Mouse (Mus musculus) brown adipose tissue, adult 24 weeks (tissue): Measurements from ENCODE around the gene Cmtr1. TPM values are rescaled to one million over a fixed set of nuclear protein-coding genes. Genes with fewer than 3 reads are reported as not detected.
"Not testable (repeated sequence)": the region's sequence is repeated elsewhere in the genome, so short reads cannot be mapped to it uniquely, and the experiment has no call there.

Experiments
- H3K27ac ChIP-seq: fragments of 200-500 bp; replicated peaks from 2 replicates; pipeline ENCODE4 v1.5.1; 2012; ENCODE audit warnings: low read depth, mild to moderate bottlenecking, low read length
- H3K4me1 ChIP-seq: fragments of 200-500 bp; 2 replicates; pipeline ENCODE4 v1.6.1; 2012; ENCODE audit warnings: low read length, mixed read lengths; ENCODE audit not compliant: control insufficient read depth, insufficient read depth, insufficient read length
- H3K4me3 ChIP-seq: fragments of 200-500 bp; 2 replicates; pipeline ENCODE4 v1.5.1; 2012; ENCODE audit warnings: low read depth, mild to moderate bottlenecking, low read length, moderate library complexity; ENCODE audit not compliant: insufficient read depth
- polyA plus RNA-seq: library from polyadenylated mRNA; stranded (reverse); fragments of >200 nt; gene quantifications from 2 replicates; pipeline ENCODE4 v1.2.4, GENCODE M21; 2012; ENCODE audit not compliant: missing spikeins, insufficient read depth, insufficient read length

Gene Cmtr1
- polyA plus RNA-seq, 1 experiment, result 27.6 TPM

- Histone ChIP-seq H3K4me3 (no peak overlapping the region), H3K27ac (no peak overlapping the region), H3K4me1 (peaks cover 4% of the 10 kb centered on the region)
These were observed 46.7 kb downstream of the Cmtr1 start for GRCm38 (mm10) chr17:29706981-29707545.

DNA sequence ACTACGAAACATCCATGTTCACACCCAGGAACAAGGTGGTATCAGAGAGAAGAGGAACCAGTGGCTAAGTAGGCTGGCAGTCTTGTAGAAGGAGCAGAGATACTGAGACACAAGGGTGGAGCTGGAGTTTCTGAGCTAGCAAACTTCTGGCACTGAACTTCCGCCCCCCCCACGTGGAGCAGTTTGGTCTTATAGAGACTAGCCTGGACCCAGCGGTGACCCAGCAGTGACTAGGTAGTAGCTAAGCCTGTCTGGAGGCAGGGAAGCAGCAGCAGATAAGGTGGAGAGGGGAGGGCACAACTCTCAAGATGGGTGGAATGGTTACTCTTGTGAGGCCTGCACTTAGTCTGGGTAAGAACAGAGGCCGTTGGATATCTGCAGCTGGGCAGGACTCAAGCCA lies 48.4 kb downstream of the Cmtr1 start:
- Histone ChIP-seq H3K4me3 (no peak overlapping the region), H3K4me1 (peaks cover 4% of the 10 kb centered on the region), H3K27ac (no peak overlapping the region)

DNA sequence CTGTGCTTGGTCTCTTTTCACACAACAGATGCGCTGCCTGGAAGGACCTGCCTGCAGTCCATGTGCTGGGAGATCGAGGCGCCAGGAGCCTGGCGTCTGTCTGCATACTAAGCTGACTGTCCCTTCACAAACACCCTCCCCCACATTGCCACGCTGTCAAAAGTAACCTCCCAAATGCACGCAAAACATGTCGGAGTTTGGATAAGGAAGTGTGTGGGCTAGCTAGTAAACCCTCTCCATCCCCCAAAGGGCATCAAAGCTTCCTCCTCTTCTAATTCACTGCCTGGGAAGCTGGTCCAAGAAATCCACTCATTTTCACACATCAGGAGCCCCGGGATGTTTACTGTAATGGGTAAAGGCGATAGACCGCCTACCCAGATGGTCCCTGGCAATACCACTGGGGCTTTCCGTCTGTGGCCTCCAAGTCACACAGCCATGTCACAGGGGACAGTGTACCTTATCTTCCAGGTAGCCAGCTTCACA lies 50.2 kb downstream of the Cmtr1 start:
- no peak overlapping the region for H3K4me3 ChIP-seq
- no peak overlapping the region for H3K27ac ChIP-seq
- peaks cover 4% of the 10 kb centered on the region for H3K4me1 ChIP-seq

GRCm38 (mm10) chr17:29711076-29711744 lies 50.8 kb downstream of the Cmtr1 start:
- H3K4me3 ChIP-seq, result no peak overlapping the region
- no peak overlapping the region for H3K27ac ChIP-seq
- peaks cover 8% of the 10 kb centered on the region for H3K4me1 ChIP-seq

DNA sequence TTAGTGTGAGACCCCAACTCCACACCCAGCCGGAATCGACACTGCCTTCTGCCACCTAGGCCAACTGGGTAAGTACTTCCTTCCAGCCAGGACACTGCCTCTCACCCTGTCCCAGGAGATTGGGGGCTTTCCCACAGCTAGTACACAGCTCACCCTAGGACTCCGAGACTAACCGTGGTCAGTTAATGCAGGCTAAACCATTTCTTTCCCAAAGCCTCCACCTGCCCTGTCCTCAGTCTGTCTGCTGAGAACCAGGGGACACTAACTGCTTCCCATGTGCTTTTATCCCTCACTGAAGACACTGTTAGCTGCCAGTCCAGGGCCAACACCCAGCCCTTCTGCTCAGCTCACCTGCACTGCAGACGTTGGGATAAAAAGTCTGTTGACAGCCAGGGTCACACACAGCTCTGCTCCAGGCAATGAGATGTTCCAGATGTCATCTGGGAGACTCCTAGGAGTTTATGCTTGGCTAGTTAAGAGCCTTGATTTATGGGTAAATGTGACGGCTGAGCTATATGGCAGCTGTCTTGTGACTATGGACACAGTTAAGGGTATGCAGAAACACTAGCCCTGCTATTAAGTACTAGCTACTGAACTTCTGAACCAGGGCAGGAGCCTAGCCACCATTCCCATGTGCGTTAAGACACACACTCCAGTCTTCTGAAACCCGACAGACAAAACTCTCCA lies 51.5 kb downstream of the Cmtr1 start:
- H3K4me3 ChIP-seq, result no peak overlapping the region
- H3K4me1 ChIP-seq, result peaks cover 8% of the 10 kb centered on the region
- H3K27ac ChIP-seq, result no peak overlapping the region

- H3K4me1 ChIP-seq, result peaks cover 10% of the 10 kb centered on the region
- no peak overlapping the region for H3K4me3 ChIP-seq
- H3K27ac ChIP-seq, result no peak overlapping the region
These were observed 52.2 kb downstream of the Cmtr1 start for GRCm38 (mm10) chr17:29712565-29712964.

DNA sequence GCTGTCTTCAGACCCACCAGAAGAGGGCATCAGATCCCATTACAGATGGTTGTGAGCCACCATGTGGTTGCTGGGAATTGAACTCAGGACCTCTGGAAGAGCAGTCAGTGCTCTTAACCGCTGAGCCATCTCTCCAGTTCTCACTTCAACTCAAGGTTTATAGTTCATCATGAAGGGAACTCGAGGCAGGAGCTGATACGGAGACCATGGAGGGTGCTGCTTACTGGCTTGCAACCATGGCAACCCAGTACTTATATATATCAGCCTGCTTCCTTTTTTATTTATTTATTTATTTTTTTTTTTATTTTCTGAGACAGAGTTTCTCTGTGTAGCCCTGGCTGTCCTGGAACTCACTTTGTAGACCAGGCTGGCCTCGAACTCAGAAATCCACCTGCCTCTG lies 53.3 kb downstream of the Cmtr1 start:
- H3K4me1 ChIP-seq, result peaks cover 10% of the 10 kb centered on the region
- not testable (repeated sequence) for H3K4me3 ChIP-seq, H3K27ac ChIP-seq

DNA sequence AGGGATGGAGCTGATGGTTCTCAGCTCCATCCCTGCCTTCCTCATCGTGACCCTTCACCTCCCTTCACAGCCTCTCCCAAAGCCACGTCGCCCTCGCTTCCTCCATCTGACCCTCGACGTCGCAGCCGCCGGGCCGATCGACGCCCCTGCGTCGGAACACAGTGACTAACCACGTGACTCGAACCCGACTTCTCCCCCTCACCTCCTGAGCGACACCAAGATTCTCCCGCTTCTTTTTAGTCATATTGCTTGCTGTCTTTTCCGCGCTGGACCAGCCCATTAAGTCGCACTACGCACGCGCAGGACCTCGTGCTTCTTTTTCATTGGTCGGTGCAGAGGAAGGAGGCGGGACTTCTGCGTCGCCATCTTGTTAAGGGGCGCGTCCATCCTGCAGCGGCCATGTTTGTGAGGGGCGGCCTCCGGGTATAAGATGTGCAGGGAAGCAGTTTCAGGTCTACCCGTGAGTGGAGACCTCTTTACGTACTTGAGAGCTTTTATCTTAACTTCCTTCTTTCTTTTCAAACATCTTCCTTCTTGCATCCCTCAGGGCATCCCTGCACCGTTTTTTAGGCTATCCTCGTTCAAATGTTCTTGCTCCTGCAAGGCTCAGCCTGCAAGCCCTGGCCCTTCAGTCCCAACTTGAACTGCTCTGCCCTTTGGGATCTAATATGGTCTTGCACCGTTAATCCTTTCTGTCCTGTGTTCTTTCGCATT lies 56.5 kb downstream of the Cmtr1 start, which contains the start of gene Ccdc167:
Gene Ccdc167, minus strand, starts transcription at position 313 of the 714 bp plus-strand sequence.
- H3K4me3 ChIP-seq, result peak within 1 kb of the TSS; percentile 90
- peak within 1 kb of the TSS; percentile 50 for H3K27ac ChIP-seq
- peaks cover 6% of the 10 kb centered on the region; the same call in 1 of the 2 replicates for H3K4me1 ChIP-seq

GRCm38 (mm10) chr17:29718660-29719059 lies 58.3 kb downstream of the Cmtr1 start:
- H3K4me1 ChIP-seq, result peaks cover 6% of the 10 kb centered on the region; the same call in 1 of the 2 replicates
- no peak overlapping the region for H3K27ac ChIP-seq
- no peak overlapping the region for H3K4me3 ChIP-seq

DNA sequence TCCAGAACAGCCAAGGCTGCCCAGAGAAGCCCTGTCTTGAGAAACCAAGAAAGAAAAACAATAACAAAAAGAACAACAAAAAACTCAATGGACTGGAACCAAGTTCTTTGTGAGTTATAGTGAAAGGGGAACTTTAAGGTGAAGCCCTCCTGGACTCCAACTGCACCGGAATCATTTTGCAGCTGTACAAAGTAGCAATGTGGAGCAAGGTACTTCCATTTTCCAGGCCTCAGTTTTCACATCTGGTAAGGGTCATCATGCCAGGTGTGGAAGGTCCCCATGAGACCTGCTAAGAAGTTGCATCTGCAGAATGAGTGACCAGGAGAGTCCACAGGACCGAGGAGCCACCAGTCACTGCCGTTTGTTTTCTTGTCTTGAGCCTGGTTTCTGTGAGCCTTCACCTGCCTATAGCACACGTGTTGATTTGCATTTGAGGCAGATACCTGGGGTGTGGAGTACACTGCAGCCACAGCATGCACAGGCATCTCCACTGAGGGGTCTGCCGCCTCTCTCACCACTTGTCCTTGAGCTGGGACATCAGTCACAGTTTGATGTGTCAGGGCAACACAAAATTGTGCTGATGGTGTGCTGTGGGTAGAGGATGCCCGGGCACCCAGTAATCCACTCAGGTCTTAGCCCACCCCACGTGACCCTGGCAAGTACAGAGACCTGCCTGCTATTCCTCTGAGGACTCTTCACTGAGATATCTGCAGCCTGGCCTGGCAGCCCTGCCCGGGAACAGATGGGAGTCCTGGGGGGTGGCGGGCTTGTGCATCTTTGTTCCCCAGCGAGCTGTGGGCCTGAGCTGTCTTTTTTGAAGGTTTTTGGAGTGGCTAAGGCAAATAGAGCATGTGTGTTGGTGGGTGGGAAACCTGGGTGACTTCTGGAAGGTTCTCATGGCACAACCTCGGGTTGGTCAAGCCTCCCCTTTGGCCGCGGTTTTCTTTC lies 59.5 kb downstream of the Cmtr1 start:
- H3K4me1 ChIP-seq, result peaks cover 6% of the 10 kb centered on the region; the same call in 1 of the 2 replicates
- no peak overlapping the region for H3K4me3 ChIP-seq
- no peak overlapping the region for H3K27ac ChIP-seq

GRCm38 (mm10) chr17:29720755-29721365 lies 60.5 kb downstream of the Cmtr1 start:
- H3K4me3 ChIP-seq, result no peak overlapping the region
- peaks cover 6% of the 10 kb centered on the region; the same call in 1 of the 2 replicates for H3K4me1 ChIP-seq
- H3K27ac ChIP-seq, result no peak overlapping the region

DNA sequence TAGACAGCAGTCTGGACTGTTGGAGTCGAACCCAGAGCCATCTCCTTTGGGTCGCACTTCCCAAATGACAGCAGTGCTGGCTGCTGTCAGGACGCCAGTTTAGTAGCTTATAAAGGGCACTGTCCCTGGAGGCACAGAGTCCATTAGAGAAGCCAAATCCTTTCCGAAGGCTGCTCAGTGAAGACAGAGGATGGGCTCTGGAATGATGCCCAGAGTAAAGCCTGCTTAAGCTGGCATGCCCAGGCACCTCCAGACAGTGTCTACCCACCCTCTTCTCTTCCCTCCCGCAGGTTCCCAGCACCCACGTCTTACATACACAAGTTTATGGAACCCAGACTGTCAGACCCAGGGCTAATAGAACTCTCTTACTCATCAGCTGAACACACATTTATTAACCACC lies 64.2 kb downstream of the Cmtr1 start:
- Histone ChIP-seq H3K4me3 (no peak overlapping the region), H3K4me1 (no peaks in the 10 kb centered on the region), H3K27ac (no peak overlapping the region)

DNA sequence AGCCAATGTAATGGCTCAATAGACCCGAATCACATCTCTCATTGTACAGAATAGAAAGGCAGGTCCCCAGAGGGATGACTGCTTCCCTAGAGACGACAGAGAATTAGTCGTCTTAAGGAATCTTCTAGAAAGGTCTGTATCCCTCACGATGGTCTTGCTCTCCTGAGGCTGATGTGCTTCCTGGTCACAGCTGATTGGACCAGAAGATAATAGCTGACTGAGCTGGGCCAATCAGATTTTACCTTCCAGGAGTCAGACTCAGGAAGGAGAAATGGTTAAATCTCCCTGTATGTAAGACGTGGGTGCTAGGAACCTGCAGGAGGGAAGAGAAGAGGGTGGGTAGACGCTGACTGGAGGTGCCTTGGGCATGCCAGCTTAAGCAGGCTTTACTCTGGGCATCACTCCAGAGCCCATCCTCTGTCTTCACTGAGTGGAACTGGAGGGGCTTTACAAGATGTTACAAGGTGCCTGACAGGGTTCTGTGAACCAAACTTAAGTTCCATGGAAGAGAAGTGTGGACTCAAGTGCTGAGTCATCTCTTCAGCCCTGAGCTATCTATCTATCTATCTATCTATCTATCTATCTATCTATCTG lies 64.7 kb downstream of the Cmtr1 start:
- Histone ChIP-seq H3K4me3 (no peak overlapping the region), H3K4me1 (no peaks in the 10 kb centered on the region), H3K27ac (no peak overlapping the region)
